10 mouse cellular contexts compared by ENCODE assay signal in the genomic region with DNA sequence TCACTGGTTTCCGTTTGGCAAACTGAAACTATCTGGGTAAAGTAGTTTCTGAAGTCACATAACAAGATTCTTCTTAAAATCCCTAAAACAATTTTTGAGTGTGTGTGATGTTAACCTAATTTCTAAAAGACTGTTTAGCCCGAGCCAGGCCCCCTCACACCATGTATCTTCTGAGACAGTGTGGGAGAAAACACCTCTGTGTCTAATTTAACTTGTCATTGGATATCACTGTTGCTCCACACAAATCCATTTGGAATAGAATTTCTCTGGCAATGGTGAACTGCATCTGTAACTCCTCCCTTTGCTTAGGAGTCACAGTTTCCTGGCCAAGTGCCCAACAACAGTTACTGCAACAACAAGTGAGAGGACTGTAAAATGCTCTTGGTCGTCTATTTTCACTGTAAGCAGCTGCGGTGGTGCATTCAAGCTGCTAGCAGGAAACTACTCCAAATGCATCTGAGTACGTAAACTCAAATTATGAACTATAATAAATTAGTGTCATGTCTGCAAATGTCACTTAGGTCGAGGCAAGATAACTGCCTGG.
DNase-seq lines count a peak whose midpoint lies in the region; ATAC-seq and TF ChIP-seq lines count a peak whose summit lies in the region.
"Had no signal": no experiment of that assay in that cellular context is flagged by ENCODE, and none has a peak within 500 bp of the region (broad histone marks: within the 10 kb centered on the region; RNA-seq: fewer than 3 reads in every experiment).

No protein-coding gene starts in this region.

- intact Hi-C loops in heart, postnatal 36 days (cut with DNase I) = no loop called here

- H3K9me3 ChIP-seq in stomach, postnatal 0 days (ENCODE audit: control insufficient read depth, low read length) = no peaks in the 10 kb centered on the region
- H3K9me3 ChIP-seq in midbrain, embryonic 10.5 days (replicated peaks) = no peaks in the 10 kb centered on the region
- H3K9me3 ChIP-seq: neural tube, embryonic 13.5 days had no signal

- H3K4me2 ChIP-seq in stomach, postnatal 0 days (replicated peaks; ENCODE audit: low read depth) = no peak overlapping the region
- H3K4me2 ChIP-seq: neural tube, embryonic 13.5 days had no signal

- no peak overlapping the region for H3K4me3 ChIP-seq in embryonic fibroblast, embryonic 13.5 days (ENCODE audit: insufficient read depth, low read length)
- no peak overlapping the region for H3K4me3 ChIP-seq in stomach, postnatal 0 days (ENCODE audit: low read depth, low read length)
- no peak overlapping the region for H3K4me3 ChIP-seq in midbrain, embryonic 10.5 days
- H3K4me3 ChIP-seq: erythroblast, embryonic 14.5 days; neural tube, embryonic 13.5 days had no signal

- no peak for TF ChIP-seq POLR2A in embryonic fibroblast, embryonic 13.5 days (IDR thresholded peaks at IDR 0.05; ENCODE audit: low read depth, low read length)

- peak; percentile 54 for ATAC-seq in CD4-positive, CD25-positive, alpha-beta regulatory T cell, adult 4 months
- ATAC-seq in stomach, postnatal 0 days (ENCODE audit: low FRiP score, low TSS enrichment) = no peak

- WGBS in stomach, postnatal 0 days = 32% methylated on average over 6 of the region's 6 CpGs
- 88% methylated on average over 6 of the region's 6 CpGs for WGBS in midbrain, embryonic 10.5 days

- no peak for TF ChIP-seq EP300 in stomach, postnatal 0 days (optimal IDR thresholded peaks at IDR 0.05)

- H3K36me3 ChIP-seq in stomach, postnatal 0 days (ENCODE audit: control insufficient read depth, insufficient read depth, low read length) = no peaks in the 10 kb centered on the region
- H3K36me3 ChIP-seq in midbrain, embryonic 10.5 days = no peaks in the 10 kb centered on the region
- H3K36me3 ChIP-seq: neural tube, embryonic 13.5 days had no signal

- peak; percentile 7 for DNase-seq in embryo, embryonic 11.5 days (ENCODE audit: low read depth, low spot score)
- no peak for DNase-seq in embryo, embryonic 10.5 days (ENCODE audit: low spot score)
- peak; percentile 83 to 85 for DNase-seq in heart, postnatal 36 days
- peak; percentile 70 to 80 for DNase-seq in lung, adult 18-20 months
- DNase-seq in stomach, postnatal 0 days (ENCODE audit: low spot score) = peak; percentile 62
- DNase-seq in midbrain, embryonic 10.5 days (ENCODE audit: low spot score) = no peak

- H3K9ac ChIP-seq in stomach, postnatal 0 days (ENCODE audit: low read length) = no peak overlapping the region
- H3K9ac ChIP-seq: neural tube, embryonic 13.5 days had no signal

- no peaks in the 10 kb centered on the region for H3K27me3 ChIP-seq in stomach, postnatal 0 days (ENCODE audit: control insufficient read depth, insufficient read depth, low read length)
- no peaks in the 10 kb centered on the region for H3K27me3 ChIP-seq in midbrain, embryonic 10.5 days (ENCODE audit: low read depth, poor library complexity, severe bottlenecking)
- H3K27me3 ChIP-seq: neural tube, embryonic 13.5 days had no signal

- peaks cover 5% of the 10 kb centered on the region; the same call in 1 of the 2 replicates for H3K4me1 ChIP-seq in embryonic fibroblast, embryonic 13.5 days (ENCODE audit: control insufficient read depth, insufficient read depth, low read length)
- H3K4me1 ChIP-seq in stomach, postnatal 0 days (replicated peaks; ENCODE audit: control insufficient read depth, insufficient read depth) = no peaks in the 10 kb centered on the region
- peaks cover 10% of the 10 kb centered on the region for H3K4me1 ChIP-seq in midbrain, embryonic 10.5 days

- TF ChIP-seq CTCF in embryonic fibroblast, embryonic 13.5 days (IDR thresholded peaks at IDR 0.05; ENCODE audit: borderline replicate concordance, insufficient read depth, low read length) = no peak
- TF ChIP-seq CTCF in stomach, postnatal 0 days (IDR thresholded peaks at IDR 0.05; ENCODE audit: low read depth) = no peak

- peak overlapping the region; percentile 37; the same call in 1 of the 2 replicates for H3K27ac ChIP-seq in embryonic fibroblast, embryonic 13.5 days (ENCODE audit: insufficient read depth, low read length)
- H3K27ac ChIP-seq in stomach, postnatal 0 days (replicated peaks) = no peak overlapping the region
- H3K27ac ChIP-seq in midbrain, embryonic 10.5 days (replicated peaks) = no peak overlapping the region
- H3K27ac ChIP-seq: neural tube, embryonic 13.5 days had no signal

Comparison
In these comparisons a context has a peak if more than half of its experiments do, and no peak if none do; other contexts are left out.
1. DNase-seq: peak in embryo, embryonic 11.5 days (single experiment), heart, postnatal 36 days (2 of 2), lung, adult 18-20 months (2 of 2) and stomach, postnatal 0 days (single experiment); none in embryo, embryonic 10.5 days (single experiment) and midbrain, embryonic 10.5 days (single experiment).